Mouse (Mus musculus) cerebellum, adult 11-12 months (tissue): ENCODE measurements around the gene Vstm4.

Source experiments
- DNase-seq: peaks from one replicate; pipeline ENCODE4 v3.0.0; 2022

Gene Vstm4

GRCm38 (mm10) chr14:32859831-32860569 is 3.4 kb downstream of the Vstm4 start:
- DNase-seq = no peak

GRCm38 (mm10) chr14:32861149-32861581 is 4.6 kb downstream of the Vstm4 start:
- no peak for DNase-seq

GRCm38 (mm10) chr14:32861656-32862055 is 5.1 kb downstream of the Vstm4 start:
- no peak for DNase-seq

GRCm38 (mm10) chr14:32865331-32865730 is 8.8 kb downstream of the Vstm4 start:
- DNase-seq = no peak

- DNase-seq = no peak
These were observed 15.4 kb downstream of the Vstm4 start for GRCm38 (mm10) chr14:32871963-32872362.

GRCm38 (mm10) chr14:32877549-32877948 is 21.0 kb downstream of the Vstm4 start:
- DNase-seq = no peak

GRCm38 (mm10) chr14:32880332-32880731 is 23.8 kb downstream of the Vstm4 start:
- DNase-seq = no peak

GRCm38 (mm10) chr14:32881693-32882092 is 25.1 kb downstream of the Vstm4 start:
- DNase-seq = no peak

- peak; percentile 65 for DNase-seq
These were observed 32.5 kb downstream of the Vstm4 start for GRCm38 (mm10) chr14:32888876-32889674.

- DNase-seq = peak; percentile 50
These were observed 37.8 kb downstream of the Vstm4 start for GRCm38 (mm10) chr14:32894341-32894853.

- no peak for DNase-seq
These were observed 38.3 kb downstream of the Vstm4 start for GRCm38 (mm10) chr14:32894878-32895277.

GRCm38 (mm10) chr14:32896896-32897295 is 40.3 kb downstream of the Vstm4 start:
- DNase-seq = peak; percentile 40

GRCm38 (mm10) chr14:32903203-32903602 is 46.6 kb downstream of the Vstm4 start:
- DNase-seq = no peak

GRCm38 (mm10) chr14:32906545-32906944 is 50.0 kb downstream of the Vstm4 start:
- DNase-seq = no peak

GRCm38 (mm10) chr14:32909112-32909511 is 52.6 kb downstream of the Vstm4 start:
- DNase-seq = no peak

GRCm38 (mm10) chr14:32911187-32911586 is 54.6 kb downstream of the Vstm4 start:
- no peak for DNase-seq

GRCm38 (mm10) chr14:32915360-32915759 is 58.8 kb downstream of the Vstm4 start:
- DNase-seq = no peak

GRCm38 (mm10) chr14:32917919-32918318 is 61.4 kb downstream of the Vstm4 start:
- DNase-seq = no peak

GRCm38 (mm10) chr14:32923871-32924270 is 67.3 kb downstream of the Vstm4 start:
- no peak for DNase-seq

- no peak for DNase-seq
These were observed 75.2 kb downstream of the Vstm4 start for GRCm38 (mm10) chr14:32931709-32932108.

- DNase-seq = no peak
These were observed 75.7 kb downstream of the Vstm4 start for GRCm38 (mm10) chr14:32932220-32932619.

GRCm38 (mm10) chr14:32934064-32934463 is 77.5 kb downstream of the Vstm4 start:
- DNase-seq = no peak

- DNase-seq = no peak
These were observed 82.7 kb downstream of the Vstm4 start for GRCm38 (mm10) chr14:32939217-32939616.

GRCm38 (mm10) chr14:32947512-32947911 is 91.0 kb downstream of the Vstm4 start:
- no peak for DNase-seq
